Mouse (Mus musculus): Measurements from ENCODE around the gene Ylpm1.

GRCm38 (mm10) chr12:84956317-84956716, 39.8 kb upstream of the Ylpm1 start:
- no peak for TF ChIP-seq POLR2A (IDR thresholded peaks at IDR 0.05; ENCODE audit: low read depth, low read length)
- TF ChIP-seq CTCF (IDR thresholded peaks at IDR 0.05; ENCODE audit: extremely low read depth, insufficient read depth, insufficient read length, insufficient replicate concordance) = no peak

Data from spleen, adult 2 months (tissue).